Mouse (Mus musculus) retina, adult 2 months (tissue): ENCODE results near the gene Sbds.

Source experiments
- DNase-seq: peaks from one replicate; pipeline ENCODE4 v3.0.0-alpha.2; 2012; ENCODE audit warnings: low read depth, low spot score

Gene Sbds

GRCm38 (mm10) chr5:130255017-130255720 is at the start of gene Sbds, which contains the start of gene Tyw1:
Gene Sbds, minus strand, starts transcription at chr5:130255530.
Gene Tyw1, plus strand, starts transcription at chr5:130255619.
- DNase-seq: peak; percentile 96

GRCm38 (mm10) chr5:130303611-130304010 is 48.3 kb upstream of the Sbds start:
- no peak for DNase-seq

- no peak for DNase-seq
These were observed 44.2 kb upstream of the Sbds start for GRCm38 (mm10) chr5:130299526-130299925.

- no peak for DNase-seq
These were observed 43.6 kb upstream of the Sbds start for GRCm38 (mm10) chr5:130298831-130299460.

GRCm38 (mm10) chr5:130296071-130296470 is 40.7 kb upstream of the Sbds start:
- DNase-seq: no peak

- no peak for DNase-seq
These were observed 39.3 kb upstream of the Sbds start for GRCm38 (mm10) chr5:130294598-130294997.

- no peak for DNase-seq
These were observed 38.6 kb upstream of the Sbds start for GRCm38 (mm10) chr5:130293941-130294340.

- DNase-seq: no peak
These were observed 37.6 kb upstream of the Sbds start for GRCm38 (mm10) chr5:130292976-130293375.

- no peak for DNase-seq
These were observed 35.4 kb upstream of the Sbds start for GRCm38 (mm10) chr5:130290775-130291174.

GRCm38 (mm10) chr5:130290242-130290641 is 34.9 kb upstream of the Sbds start:
- no peak for DNase-seq

GRCm38 (mm10) chr5:130288106-130288505 is 32.8 kb upstream of the Sbds start:
- no peak for DNase-seq

GRCm38 (mm10) chr5:130283079-130283732 is 27.9 kb upstream of the Sbds start:
- DNase-seq: no peak

- no peak for DNase-seq
These were observed 22.7 kb upstream of the Sbds start for GRCm38 (mm10) chr5:130278011-130278472.

GRCm38 (mm10) chr5:130275509-130275908 is 20.2 kb upstream of the Sbds start:
- DNase-seq: no peak

GRCm38 (mm10) chr5:130273046-130273445 is 17.7 kb upstream of the Sbds start:
- DNase-seq: no peak

- no peak for DNase-seq
These were observed 17.0 kb upstream of the Sbds start for GRCm38 (mm10) chr5:130272344-130272743.

GRCm38 (mm10) chr5:130268976-130269375 is 13.6 kb upstream of the Sbds start:
- DNase-seq: no peak

GRCm38 (mm10) chr5:130267316-130267715 is 12.0 kb upstream of the Sbds start:
- no peak for DNase-seq

GRCm38 (mm10) chr5:130266651-130267050 is 11.3 kb upstream of the Sbds start:
- DNase-seq: no peak

GRCm38 (mm10) chr5:130264433-130265005 is 9.2 kb upstream of the Sbds start:
- DNase-seq: no peak

GRCm38 (mm10) chr5:130263454-130263853 is 8.1 kb upstream of the Sbds start:
- no peak for DNase-seq

GRCm38 (mm10) chr5:130257303-130257702 is 2.0 kb upstream of the Sbds start:
- DNase-seq: no peak
